Mouse (Mus musculus) kidney, postnatal 36 days (tissue): ENCODE measurements at regions not wholly inside any gene's neighbourhood (a gene's known extent, or its start where the extent isn't known, plus 50 kb on each side); places are given as distances from the start of the nearest gene placed in this dataset.

ENCODE experiments used
- DNase-seq, 2 experiments: peaks; one replicate each; pipeline ENCODE4 v3.0.0; 2021 to 2022; ENCODE audit warnings: mixed read lengths in 2 of 2

DNA sequence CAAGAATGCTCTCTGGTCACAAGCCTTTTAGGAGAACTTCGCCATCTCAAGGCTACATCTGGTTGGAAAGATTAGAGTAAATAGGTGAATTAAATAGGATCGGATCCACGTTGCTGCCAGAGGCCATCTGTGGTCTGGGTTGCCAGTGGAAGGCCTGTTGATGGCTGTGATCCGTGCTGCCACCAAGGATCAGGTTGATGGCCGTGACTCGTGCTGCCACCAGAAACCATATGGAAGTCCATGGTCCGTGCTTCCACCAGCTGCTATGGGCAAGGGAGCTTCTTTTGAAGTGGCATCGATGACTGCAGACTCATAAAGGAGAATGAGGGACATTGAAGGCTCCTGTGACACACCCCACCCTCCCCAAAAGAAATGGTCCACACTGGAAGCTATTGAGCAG, 79.6 kb downstream of the Atp1a1 start:
- no peak for DNase-seq

DNA sequence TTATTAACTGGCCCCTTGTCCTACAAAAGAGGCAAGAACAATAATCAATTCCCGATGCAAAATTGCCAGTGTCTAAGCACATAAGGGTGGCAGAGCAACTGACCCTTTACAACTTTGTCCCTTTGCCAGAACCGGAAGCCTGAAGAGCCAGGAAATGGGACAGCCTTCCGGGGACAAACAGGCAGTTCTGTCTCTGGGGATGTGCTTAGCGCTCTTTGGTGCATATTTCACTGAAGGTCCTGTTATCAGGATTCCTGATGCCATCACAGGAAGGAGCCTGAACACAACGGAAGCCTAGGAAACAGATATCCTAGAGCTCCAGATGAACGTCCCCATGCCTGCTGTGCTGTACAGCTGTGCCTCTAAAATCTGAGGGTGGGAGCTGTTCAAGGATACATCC, 80.0 kb downstream of the Atp1a1 start:
- peak in 1 of 2 experiments; percentile 47 for DNase-seq

DNA sequence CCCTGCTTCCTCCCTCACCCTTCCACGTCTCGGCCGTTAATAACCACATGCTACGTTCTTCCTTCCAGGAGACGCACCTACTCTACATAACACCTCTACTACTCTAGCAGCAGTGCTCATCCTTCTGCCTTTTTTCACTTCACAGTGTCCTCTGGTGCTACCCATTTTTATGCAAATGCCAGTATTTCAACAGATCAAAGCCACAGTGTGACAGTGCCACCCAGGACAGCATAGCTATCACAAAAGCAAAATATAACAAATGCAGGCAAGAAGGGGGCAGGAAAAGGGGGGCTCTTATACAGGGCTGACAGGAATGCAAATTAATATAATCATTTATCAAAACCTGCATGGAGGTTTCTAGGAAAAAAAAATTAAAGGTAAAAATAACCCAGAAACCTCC, 81.2 kb downstream of the Atp1a1 start:
- DNase-seq, result no peak

DNA sequence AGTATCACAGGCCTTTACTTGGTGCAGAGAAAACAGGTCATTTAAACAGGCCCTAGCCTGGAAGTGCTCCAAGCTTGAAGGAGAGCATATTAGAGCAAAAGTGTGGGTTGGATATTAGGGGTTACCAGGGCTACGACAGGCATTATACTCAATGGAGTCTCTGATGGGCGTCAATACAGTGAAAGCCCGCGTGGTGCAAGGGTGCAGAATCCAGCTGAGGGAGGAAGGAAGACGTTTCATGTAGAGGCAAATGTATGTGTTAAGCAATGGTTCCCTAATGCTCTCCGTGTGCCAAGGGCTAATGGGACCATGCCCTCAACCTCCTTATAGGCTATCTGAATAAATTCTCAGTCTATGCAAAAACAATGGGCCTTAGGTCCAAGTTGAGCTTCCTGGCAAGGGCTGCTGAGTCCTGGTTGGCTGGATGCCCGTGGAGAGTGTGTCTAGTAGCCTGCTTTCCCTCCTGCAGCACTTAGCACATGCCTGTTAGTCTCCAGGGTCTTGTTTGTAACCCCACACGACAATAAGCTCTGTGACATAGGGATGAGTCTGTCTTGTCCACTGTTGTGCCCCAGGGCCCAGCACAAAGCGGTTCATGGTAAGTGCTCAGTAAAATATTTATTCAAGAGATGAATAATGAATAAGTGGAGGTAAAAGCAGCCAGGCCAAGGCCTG, 82.1 kb downstream of the Atp1a1 start:
- DNase-seq, result peak; percentile 88 to 90

DNA sequence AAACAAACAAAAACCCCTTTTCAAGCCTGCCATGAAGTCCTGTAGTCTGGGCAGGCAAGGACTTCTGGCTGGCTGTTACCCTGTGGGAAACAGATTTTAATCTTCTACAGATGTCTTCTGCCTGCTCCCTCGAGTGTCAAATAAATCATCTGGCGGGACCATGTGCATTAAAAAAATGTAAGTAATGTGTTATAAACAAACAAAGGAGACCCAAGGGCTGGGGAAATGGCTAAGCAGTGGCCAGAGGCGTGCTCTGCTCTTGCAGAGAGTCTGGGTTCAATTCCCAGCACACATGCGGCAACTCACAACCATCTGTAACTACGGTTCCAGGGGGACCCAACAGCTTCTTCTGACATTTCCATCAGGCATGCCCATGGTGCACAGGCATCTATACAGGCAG, 83.3 kb downstream of the Atp1a1 start:
- no peak for DNase-seq

DNA sequence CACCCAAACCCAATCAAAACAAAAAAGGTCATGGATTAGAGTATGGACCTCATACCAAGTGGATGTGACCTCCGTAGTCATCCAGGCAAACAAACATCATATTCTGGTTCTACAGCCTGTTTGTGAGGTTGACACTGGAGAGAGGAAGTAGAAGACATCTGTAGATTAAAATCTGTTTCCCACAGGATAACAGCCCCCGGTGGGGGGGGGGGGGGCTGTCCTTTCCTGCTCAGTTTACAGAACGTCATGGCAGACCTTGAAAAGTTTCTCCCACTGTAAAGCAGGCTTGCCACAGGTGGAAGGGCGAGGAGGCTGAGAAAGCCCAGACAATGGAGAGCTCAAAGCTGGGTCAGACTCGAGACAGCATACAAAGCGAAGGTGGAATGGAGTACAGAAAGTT, 84.4 kb downstream of the Atp1a1 start:
- DNase-seq, result no peak

DNA sequence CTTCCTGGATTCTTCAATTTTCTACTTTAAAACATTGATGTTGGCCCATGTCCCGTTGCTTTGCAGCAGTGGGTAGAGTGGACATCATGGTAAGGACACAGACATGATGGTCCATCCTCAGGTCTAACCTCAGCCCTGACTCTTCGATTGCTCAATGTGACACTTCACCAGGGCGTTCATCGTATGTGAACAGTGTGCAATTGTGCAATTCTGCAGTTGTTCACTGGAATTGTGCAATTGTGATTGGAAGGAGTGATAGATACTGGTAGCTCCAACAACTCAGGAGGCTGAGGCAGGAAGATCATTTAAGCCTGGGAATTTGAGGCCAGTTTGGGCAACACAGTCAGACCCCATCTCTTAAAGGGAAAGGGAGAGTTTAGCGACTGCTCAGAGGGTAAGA, 84.9 kb downstream of the Atp1a1 start:
- DNase-seq, result no peak

DNA sequence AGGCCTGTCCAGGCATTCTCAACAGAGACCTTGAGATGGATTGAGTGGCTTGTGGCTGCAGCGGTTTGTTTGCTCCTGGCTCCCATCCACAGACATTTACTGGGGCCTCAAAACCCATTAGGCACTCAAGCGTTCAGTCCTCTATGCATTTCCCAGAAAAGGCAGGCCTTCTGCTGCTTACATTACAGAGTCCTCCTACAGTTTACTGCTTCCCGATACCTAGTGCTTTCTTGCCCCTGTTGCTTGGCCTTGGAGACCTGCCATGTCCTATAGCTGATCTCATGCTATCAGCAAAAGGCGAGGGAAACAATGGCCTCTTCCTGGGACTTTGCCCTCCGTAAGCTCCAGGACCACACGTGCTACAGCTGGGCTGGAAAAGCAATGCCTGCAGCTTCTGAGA, 85.7 kb downstream of the Atp1a1 start:
- DNase-seq, result peak in 1 of 2 experiments; percentile 51

DNA sequence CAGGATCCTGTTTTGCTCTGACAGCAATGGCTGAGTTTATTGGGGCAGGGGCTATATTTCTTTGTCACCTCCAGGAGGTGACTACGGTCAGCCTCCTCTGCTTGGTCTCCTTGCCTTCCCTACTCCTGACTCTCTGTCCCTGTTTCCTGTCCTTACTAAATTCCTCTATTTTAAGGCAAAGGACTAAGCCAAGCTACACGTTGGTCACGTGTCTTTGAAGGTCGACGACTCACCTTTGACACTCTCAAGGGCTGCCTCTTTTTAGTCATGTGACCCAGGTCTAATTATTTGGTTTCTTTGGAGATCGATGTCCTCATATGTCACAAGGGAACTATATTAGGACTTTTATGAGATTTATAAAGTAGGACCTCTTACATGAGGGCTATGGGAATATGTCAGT, 86.9 kb downstream of the Atp1a1 start:
- DNase-seq, result no peak

DNA sequence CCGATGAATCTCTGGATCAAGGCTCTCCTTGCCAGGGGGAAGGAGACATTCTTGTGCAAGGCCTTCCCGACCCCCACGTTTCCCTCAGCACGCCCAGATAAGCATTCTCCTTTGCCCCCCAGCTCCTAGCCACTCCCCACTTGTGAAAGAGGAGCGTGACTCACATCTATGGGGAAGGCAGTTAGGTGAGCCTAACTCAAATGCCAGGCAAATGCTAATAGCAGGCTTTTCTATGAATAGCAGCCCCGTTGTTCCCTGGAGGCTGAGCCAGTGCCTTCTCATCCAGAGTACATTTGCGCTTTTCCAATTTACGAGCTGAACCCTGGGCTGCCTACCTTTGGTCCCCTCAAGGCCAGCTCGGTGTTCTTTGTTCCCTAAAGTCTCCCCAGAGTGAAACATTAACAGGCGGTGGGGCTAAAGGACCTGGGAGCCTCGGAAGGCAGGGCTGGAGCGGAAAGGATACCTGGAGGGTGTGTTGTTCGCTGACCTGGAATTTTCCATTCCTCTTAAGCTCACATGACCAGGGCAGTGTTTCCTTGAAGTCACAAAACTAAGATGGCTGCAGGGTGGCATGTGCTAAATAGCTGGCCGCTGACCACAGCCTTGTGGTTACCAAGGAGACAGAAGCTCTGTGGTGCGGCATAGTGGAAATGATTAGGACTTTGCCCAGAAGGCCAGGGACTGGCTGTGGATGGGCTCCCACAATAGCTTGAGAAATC, 87.5 kb downstream of the Atp1a1 start:
- peak; percentile 84 to 95 for DNase-seq

DNA sequence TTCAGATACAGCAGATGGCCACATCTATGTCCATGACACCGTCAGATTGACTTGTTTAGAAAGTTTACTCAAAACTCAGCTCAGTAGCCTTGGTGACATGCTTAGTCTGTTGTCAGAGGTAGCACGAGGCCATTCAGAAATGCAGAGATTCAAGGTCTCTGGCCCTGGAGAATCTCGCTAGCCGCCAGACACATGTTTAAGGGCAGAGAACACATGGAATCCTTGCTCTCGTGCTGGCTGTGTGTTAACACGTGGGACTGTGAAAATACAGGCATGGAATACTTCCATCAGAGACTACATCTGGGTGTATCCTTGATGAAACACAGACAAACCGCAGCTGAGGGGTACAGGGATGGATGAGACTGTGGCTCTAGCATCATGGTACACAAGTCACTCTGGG, 88.9 kb downstream of the Atp1a1 start:
- no peak for DNase-seq

DNA sequence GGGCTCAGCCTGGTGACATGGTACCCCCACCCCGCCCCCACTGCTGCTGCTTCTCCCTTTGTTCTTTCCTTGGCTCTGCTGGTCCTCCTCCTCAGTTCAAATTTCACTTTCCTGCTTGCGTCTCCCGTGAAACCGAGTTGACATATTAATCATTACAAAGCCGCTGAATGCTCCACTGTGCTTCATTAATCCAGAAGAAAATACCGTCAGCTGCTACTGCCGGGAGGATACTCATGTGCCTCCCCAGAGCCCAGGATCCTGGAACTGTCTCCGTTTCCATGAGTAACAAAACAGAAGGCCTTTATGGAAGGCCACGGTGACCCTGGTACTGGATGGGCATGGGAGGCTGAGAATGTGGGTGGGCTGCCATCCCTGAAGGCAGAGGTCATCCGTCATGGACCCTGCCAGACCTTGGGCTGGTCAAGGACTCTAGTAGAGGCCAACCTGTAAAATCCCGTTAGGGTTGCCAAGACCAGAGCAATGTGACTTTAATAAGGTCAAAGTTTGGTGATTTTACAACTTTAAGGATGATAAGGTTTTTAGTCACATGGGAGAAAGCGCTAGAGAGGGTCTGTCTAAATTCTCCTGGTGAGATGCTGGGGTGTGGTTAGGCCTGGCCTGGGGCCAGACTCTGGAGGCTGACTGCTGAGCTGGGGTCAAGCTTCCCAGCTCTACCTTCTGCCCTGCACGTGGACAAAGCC, 90.7 kb downstream of the Atp1a1 start:
- peak; percentile 87 to 91 for DNase-seq
